Mouse (Mus musculus) brain, embryonic 14.5 days (tissue): ENCODE measurements around the gene Ldlrap1.

Experiments used
- CTCF ChIP-seq: fragments of 200-500 bp; IDR thresholded peaks from 2 replicates; pipeline ENCODE4 v1.5.1; 2012; ENCODE audit warnings: inconsistent platforms, mild to moderate bottlenecking, moderate library complexity, borderline replicate concordance; ENCODE audit not compliant: insufficient read depth, insufficient read length; ENCODE audit errors: extremely low read depth
- POLR2A ChIP-seq: fragments of 200-500 bp; IDR thresholded peaks from 2 replicates; pipeline ENCODE4 v1.6.1; 2012; ENCODE audit warnings: mild to moderate bottlenecking, inconsistent platforms, borderline replicate concordance; ENCODE audit not compliant: poor library complexity, insufficient read depth, insufficient read length, severe bottlenecking; ENCODE audit errors: extremely low read depth

- TF ChIP-seq POLR2A (no peak), CTCF (no peak)
Observed at GRCm38 (mm10) chr4:134754371-134754770, 13.5 kb downstream of the Ldlrap1 start.
